Mouse (Mus musculus): Measurements from ENCODE around the gene Slc1a5. TPM values are rescaled to one million over a fixed set of nuclear protein-coding genes. Genes with fewer than 3 reads are reported as not detected.

Gene Slc1a5
- polyA plus RNA-seq, 2 experiments: 21.7 to 80.3 TPM

- H3K9ac ChIP-seq (ENCODE audit: low read depth, low read length, severe bottlenecking): no peak overlapping the region
Observed at GRCm38 (mm10) chr7:16792316-16792715, 11.2 kb downstream of the Slc1a5 start.

GRCm38 (mm10) chr7:16793010-16793725 lies 12.0 kb downstream of the Slc1a5 start:
- Histone ChIP-seq H3K4me1 (ENCODE audit: control insufficient read depth, insufficient read depth, low read length) (no peaks in the 10 kb centered on the region), H3K4me3 (replicated peaks; ENCODE audit: low read length) (no peak overlapping the region), H3K27me3 (ENCODE audit: control insufficient read depth, insufficient read depth, low read length) (no peaks in the 10 kb centered on the region), H3K4me2 (replicated peaks; ENCODE audit: low read depth, low read length, severe bottlenecking) (no peak overlapping the region), H3K9me3 (ENCODE audit: control insufficient read depth, low read length) (no peaks in the 10 kb centered on the region), H3K9ac (ENCODE audit: low read depth, low read length, severe bottlenecking) (no peak overlapping the region), H3K27ac (replicated peaks; ENCODE audit: low read depth, low read length) (no peak overlapping the region), H3K36me3 (ENCODE audit: control insufficient read depth, insufficient read depth, low read length) (peaks cover 18% of the 10 kb centered on the region)
- ATAC-seq (ENCODE audit: low FRiP score, low read depth) (no peak), DNase-seq (ENCODE audit: low spot score) (no peak)
- WGBS: 85% methylated on average over 19 of the region's 19 CpGs
- no peak for TF ChIP-seq POLR2A (IDR thresholded peaks at IDR 0.05; ENCODE audit: borderline replicate concordance, extremely low read depth, insufficient read depth, insufficient read length)

More at GRCm38 (mm10) chr7:16792316-16792715, 11.2 kb downstream of the Slc1a5 start:
- TF ChIP-seq POLR2A (IDR thresholded peaks at IDR 0.05; ENCODE audit: borderline replicate concordance, extremely low read depth, insufficient read depth, insufficient read length): no peak
- ATAC-seq (ENCODE audit: low FRiP score, low read depth) (no peak), DNase-seq (ENCODE audit: low spot score) (no peak)
- Histone ChIP-seq H3K4me3 (replicated peaks; ENCODE audit: low read length) (no peak overlapping the region), H3K9me3 (ENCODE audit: control insufficient read depth, low read length) (no peaks in the 10 kb centered on the region), H3K4me1 (ENCODE audit: control insufficient read depth, insufficient read depth, low read length) (no peaks in the 10 kb centered on the region), H3K27me3 (ENCODE audit: control insufficient read depth, insufficient read depth, low read length) (no peaks in the 10 kb centered on the region), H3K4me2 (replicated peaks; ENCODE audit: low read depth, low read length, severe bottlenecking) (no peak overlapping the region), H3K36me3 (ENCODE audit: control insufficient read depth, insufficient read depth, low read length) (peaks cover 18% of the 10 kb centered on the region), H3K27ac (replicated peaks; ENCODE audit: low read depth, low read length) (no peak overlapping the region)
- WGBS: 67% methylated on average over 5 of the region's 5 CpGs

- TF ChIP-seq POLR2A (IDR thresholded peaks at IDR 0.05; ENCODE audit: borderline replicate concordance, extremely low read depth, insufficient read depth, insufficient read length): no peak
- H3K4me1 ChIP-seq (ENCODE audit: control insufficient read depth, insufficient read depth, low read length): no peaks in the 10 kb centered on the region
- no peak overlapping the region for H3K9ac ChIP-seq (ENCODE audit: low read depth, low read length, severe bottlenecking)
- H3K4me2 ChIP-seq (replicated peaks; ENCODE audit: low read depth, low read length, severe bottlenecking): no peak overlapping the region
- no peak for DNase-seq (ENCODE audit: low spot score)
- no peak overlapping the region for H3K27ac ChIP-seq (replicated peaks; ENCODE audit: low read depth, low read length)
- 89% methylated on average over 5 of the region's 5 CpGs for WGBS
- H3K36me3 ChIP-seq (ENCODE audit: control insufficient read depth, insufficient read depth, low read length): peaks cover 18% of the 10 kb centered on the region
- ATAC-seq (ENCODE audit: low FRiP score, low read depth): no peak
- no peaks in the 10 kb centered on the region for H3K9me3 ChIP-seq (ENCODE audit: control insufficient read depth, low read length)
- H3K4me3 ChIP-seq (replicated peaks; ENCODE audit: low read length): no peak overlapping the region
- no peaks in the 10 kb centered on the region for H3K27me3 ChIP-seq (ENCODE audit: control insufficient read depth, insufficient read depth, low read length)
Observed at GRCm38 (mm10) chr7:16794886-16795285, 13.7 kb downstream of the Slc1a5 start.

GRCm38 (mm10) chr7:16804409-16805028 lies 23.4 kb downstream of the Slc1a5 start:
- no peak; the same call in 1 of the 2 replicates for ATAC-seq (ENCODE audit: low FRiP score, low read depth)
- Histone ChIP-seq H3K36me3 (ENCODE audit: control insufficient read depth, insufficient read depth, low read length) (peaks cover 20% of the 10 kb centered on the region), H3K9ac (ENCODE audit: low read depth, low read length, severe bottlenecking) (no peak overlapping the region), H3K27ac (replicated peaks; ENCODE audit: low read depth, low read length) (no peak overlapping the region), H3K4me2 (replicated peaks; ENCODE audit: low read depth, low read length, severe bottlenecking) (no peak overlapping the region), H3K4me3 (replicated peaks; ENCODE audit: low read length) (no peak overlapping the region), H3K4me1 (ENCODE audit: control insufficient read depth, insufficient read depth, low read length) (no peaks in the 10 kb centered on the region), H3K27me3 (ENCODE audit: control insufficient read depth, insufficient read depth, low read length) (no peaks in the 10 kb centered on the region), H3K9me3 (ENCODE audit: control insufficient read depth, low read length) (no peaks in the 10 kb centered on the region)
- WGBS: 28% methylated on average over 8 of the region's 8 CpGs
- no peak for TF ChIP-seq POLR2A (IDR thresholded peaks at IDR 0.05; ENCODE audit: borderline replicate concordance, extremely low read depth, insufficient read depth, insufficient read length)
- DNase-seq (ENCODE audit: low spot score): peak; percentile 34

- Histone ChIP-seq H3K4me2 (replicated peaks; ENCODE audit: low read depth, low read length, severe bottlenecking) (no peak overlapping the region), H3K4me1 (ENCODE audit: control insufficient read depth, insufficient read depth, low read length) (peaks cover 14% of the 10 kb centered on the region), H3K9me3 (ENCODE audit: control insufficient read depth, low read length) (no peaks in the 10 kb centered on the region), H3K36me3 (ENCODE audit: control insufficient read depth, insufficient read depth, low read length) (peaks cover 20% of the 10 kb centered on the region), H3K27ac (replicated peaks; ENCODE audit: low read depth, low read length) (no peak overlapping the region), H3K9ac (ENCODE audit: low read depth, low read length, severe bottlenecking) (no peak overlapping the region), H3K27me3 (ENCODE audit: control insufficient read depth, insufficient read depth, low read length) (peaks cover 21% of the 10 kb centered on the region), H3K4me3 (replicated peaks; ENCODE audit: low read length) (no peak overlapping the region)
- no peak for ATAC-seq (ENCODE audit: low FRiP score, low read depth)
- TF ChIP-seq POLR2A (IDR thresholded peaks at IDR 0.05; ENCODE audit: borderline replicate concordance, extremely low read depth, insufficient read depth, insufficient read length): no peak
- DNase-seq (ENCODE audit: low spot score): no peak
- 86% methylated on average over 9 of the region's 9 CpGs for WGBS
Observed at GRCm38 (mm10) chr7:16807936-16808335, 26.8 kb downstream of the Slc1a5 start.

All from limb, embryonic 14.5 days (tissue).